Mouse (Mus musculus) thymus, adult 2 months (tissue): ENCODE measurements around the gene Enox1.

Experiments
- CTCF ChIP-seq: fragments of 200-500 bp; IDR thresholded peaks from 2 replicates; pipeline ENCODE4 v1.5.1; 2012; ENCODE audit warnings: mild to moderate bottlenecking, control low read depth, low read length, moderate library complexity, borderline replicate concordance; ENCODE audit not compliant: control insufficient read depth, poor library complexity, insufficient read depth; ENCODE audit errors: extremely low read depth
- POLR2A ChIP-seq: fragments of 200-500 bp; IDR thresholded peaks from 2 replicates; pipeline ENCODE4 v1.6.1; 2012; ENCODE audit warnings: mild to moderate bottlenecking, low read length, control low read depth, moderate library complexity; ENCODE audit not compliant: control insufficient read depth, poor library complexity, insufficient read depth; ENCODE audit errors: extremely low read depth

- no peak for TF ChIP-seq CTCF
- TF ChIP-seq POLR2A = no peak
Measured at GRCm38 (mm10) chr14:77670945-77671344, 514.4 kb downstream of the Enox1 start.
